Mouse (Mus musculus): ENCODE results near the gene Slc45a2.

DNA sequence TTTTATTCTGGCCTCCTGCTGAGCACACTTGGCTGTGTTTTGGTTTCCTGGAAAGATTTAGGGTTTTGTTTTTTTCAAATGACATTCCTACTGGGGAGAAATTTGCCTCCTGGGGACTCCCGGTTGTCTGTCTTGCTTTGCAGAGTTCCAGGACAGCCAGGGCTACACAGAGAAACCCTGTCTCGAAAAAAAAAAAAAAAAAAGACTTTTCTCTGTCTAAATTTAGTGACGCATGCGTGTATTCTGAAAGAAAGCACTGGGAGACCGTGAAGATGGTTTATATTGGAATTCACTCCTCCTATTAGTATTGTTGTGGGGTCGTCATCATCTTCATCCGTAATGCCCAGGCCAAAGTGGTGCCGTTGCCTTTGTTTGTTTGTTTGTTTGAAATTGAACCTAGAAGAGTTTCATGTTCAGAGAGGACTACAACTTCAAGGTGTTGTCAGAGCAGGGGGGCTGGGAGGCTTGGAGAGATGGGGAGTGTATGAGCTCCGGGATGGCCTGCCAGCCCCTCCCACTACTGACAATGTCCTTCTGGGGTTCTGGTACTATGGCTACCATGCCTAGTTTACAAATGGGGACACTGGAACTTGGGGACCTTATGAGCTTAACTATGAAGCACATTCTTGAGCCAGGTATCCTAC is 65.1 kb downstream of the Slc45a2 start:
- TF ChIP-seq NELFE (IDR thresholded peaks at IDR 0.05; ENCODE audit: low read depth, low read length) (no peak), SMC3 (IDR thresholded peaks at IDR 0.05; ENCODE audit: low read depth, low read length) (no peak), CTCF (conservative IDR thresholded peaks at IDR 0.05 in 1 of 2, IDR thresholded peaks at IDR 0.05 in 1 of 2; ENCODE audit: low read depth in 2 of 2, low read length in 2 of 2) (no peak), KAT2A (IDR thresholded peaks at IDR 0.05; ENCODE audit: insufficient replicate concordance, low read length) (no peak), EP300 (IDR thresholded peaks at IDR 0.05; ENCODE audit: low read length) (no peak), POLR2A (IDR thresholded peaks at IDR 0.05; ENCODE audit: low read depth, low read length) (no peak), USF1 (IDR thresholded peaks at IDR 0.05; ENCODE audit: low read depth, low read length) (no peak), MAZ (IDR thresholded peaks at IDR 0.05; ENCODE audit: low read depth, low read length) (no peak), TBP (conservative IDR thresholded peaks at IDR 0.05; ENCODE audit: low read depth, low read length) (no peak), UBTF (IDR thresholded peaks at IDR 0.05; ENCODE audit: low read depth, low read length) (no peak), IRF4 (IDR thresholded peaks at IDR 0.05; ENCODE audit: low read depth, low read length) (no peak)

All from CH12.LX (cell line).